Mouse (Mus musculus) lung, postnatal 0 days (tissue): ENCODE results near the gene Phospho1. TPM values are rescaled to one million over a fixed set of nuclear protein-coding genes. Genes with fewer than 3 reads are reported as not detected.

ENCODE experiments used
- ATAC-seq: fragments of 200-750 bp; cut with Nextera tagmentation; 2 replicates; pipeline ENCODE4 v1.8.0; 2017; ENCODE audit warnings: moderate library complexity
- DNase-seq: peaks from one replicate; pipeline ENCODE4 v3.0.0-alpha.2; 2016; ENCODE audit warnings: low spot score
- H3K27ac ChIP-seq: fragments of 300-500 bp; sonication (generic); 2 replicates; pipeline ENCODE4 v1.5.1; 2014; ENCODE audit warnings: antibody characterized with exemption, mild to moderate bottlenecking, low read length, mixed read lengths
- H3K27me3 ChIP-seq: fragments of 300-500 bp; sonication (generic); replicated peaks from 2 replicates; pipeline ENCODE4 v1.6.1; 2014; ENCODE audit warnings: low read length, mixed read lengths; ENCODE audit not compliant: insufficient read depth
- H3K36me3 ChIP-seq: fragments of 300-500 bp; sonication (generic); 2 replicates; pipeline ENCODE4 v1.6.1; 2014; ENCODE audit warnings: low read length, mixed read lengths; ENCODE audit not compliant: insufficient read depth
- H3K4me1 ChIP-seq: fragments of 300-500 bp; sonication (generic); 2 replicates; pipeline ENCODE4 v1.6.1; 2014; ENCODE audit warnings: antibody characterized with exemption, low read depth, low read length, mixed read lengths; ENCODE audit not compliant: insufficient read depth
- H3K4me2 ChIP-seq: fragments of 300-500 bp; sonication (generic); replicated peaks from 2 replicates; pipeline ENCODE4 v1.6.1; 2014; ENCODE audit warnings: low read depth, mild to moderate bottlenecking, low read length, moderate library complexity, mixed read lengths
- H3K4me3 ChIP-seq: fragments of 300-500 bp; sonication (generic); 2 replicates; pipeline ENCODE4 v1.5.1; 2014; ENCODE audit warnings: low read depth, low read length
- H3K9ac ChIP-seq: fragments of 300-500 bp; sonication (generic); replicated peaks from 2 replicates; pipeline ENCODE4 v1.6.1; 2014; ENCODE audit warnings: low read depth, mild to moderate bottlenecking
- H3K9me3 ChIP-seq: fragments of 300-500 bp; sonication (generic); 2 replicates; pipeline ENCODE4 v1.6.1; 2016; ENCODE audit warnings: low read length, mixed read lengths
- CTCF ChIP-seq: IDR thresholded peaks from 2 replicates; pipeline ENCODE4 v1.5.1; 2016; ENCODE audit warnings: antibody characterized with exemption, mild to moderate bottlenecking
- EP300 ChIP-seq: IDR thresholded peaks from 2 replicates; pipeline ENCODE4 v1.6.1; 2016; ENCODE audit warnings: antibody characterized with exemption, mild to moderate bottlenecking, control low read depth
- WGBS: fragments of 180-500 bp; shearing (Covaris S2); extraction: QIAGEN DNeasy Blood & Tissue Kit; methylation state at CpG from one replicate; pipeline ENCODE4 v1.1.7; 2014; 5-methylcytosine and 5-hydroxymethylcytosine counted together
- polyA plus RNA-seq: library from polyadenylated mRNA; unstranded; fragments of >200 nt; fragmentation: Nextera tagmentation; extraction: Ambion mirVana; gene quantifications from 2 replicates; pipeline ENCODE4 v1.2.1, GENCODE M21; 2015

The Phospho1 gene
- polyA plus RNA-seq, 1 experiment from 2014 or later, result 1.6 TPM

DNA sequence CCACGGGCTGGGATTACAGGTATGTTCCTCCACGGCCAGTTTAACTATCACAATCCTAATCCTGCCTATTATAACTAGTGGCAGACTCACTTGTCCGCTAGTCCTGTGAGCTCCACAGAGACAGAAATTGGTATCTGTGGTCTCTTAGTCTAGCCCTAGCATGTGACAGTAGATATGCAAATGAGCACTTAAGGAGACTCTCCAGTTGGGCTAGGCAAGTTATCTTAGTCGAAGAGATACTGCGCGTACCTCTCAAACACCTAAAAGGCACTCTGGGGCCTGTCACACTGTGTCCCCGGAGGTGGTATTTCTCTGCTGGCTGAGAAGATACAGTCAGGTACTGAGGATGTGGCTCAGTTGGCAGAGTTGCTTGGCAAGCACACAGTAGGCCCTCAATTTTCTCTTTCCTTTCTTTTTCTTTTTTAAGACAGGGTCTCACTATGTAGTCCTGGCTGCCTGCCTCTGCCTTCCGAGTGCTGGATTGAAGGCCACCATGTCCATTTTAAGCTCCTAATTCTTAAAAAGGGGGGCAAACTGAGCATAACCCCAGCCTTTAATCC lies 31.3 kb upstream of the Phospho1 start:
- ATAC-seq (no peak), DNase-seq (no peak)
- Histone ChIP-seq H3K27me3 (0 out of 2 replicates have a peak, but pooled peaks cover 5% of the 10 kb centered on the region), H3K27ac (no peak overlapping the region), H3K4me2 (no peak overlapping the region), H3K36me3 (no peaks in the 10 kb centered on the region), H3K9ac (no peak overlapping the region), H3K4me3 (no peak overlapping the region), H3K4me1 (peaks cover 8% of the 10 kb centered on the region; the same call in 1 of the 2 replicates), H3K9me3 (no peaks in the 10 kb centered on the region)
- TF ChIP-seq CTCF (no peak), EP300 (no peak)
- WGBS, result 90% methylated on average over 8 of the region's 8 CpGs

DNA sequence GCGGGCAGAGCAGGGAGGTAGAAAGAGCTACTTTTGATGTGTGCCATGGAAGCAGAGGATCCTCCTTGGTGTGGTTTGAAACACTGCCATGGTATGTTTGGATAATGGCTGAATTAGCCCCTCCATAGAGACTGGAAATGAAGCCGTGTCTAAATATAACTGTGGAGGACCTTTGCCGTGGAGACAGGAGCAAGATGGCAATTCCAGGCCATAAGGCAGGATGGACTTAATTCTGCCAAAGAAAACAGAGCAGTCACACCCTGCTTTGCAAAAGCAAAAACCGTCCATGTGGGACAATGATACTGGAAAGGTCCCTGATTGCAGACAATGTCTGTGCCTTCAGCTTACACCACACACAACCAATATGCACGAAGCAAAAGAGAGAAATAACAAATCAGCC lies 30.1 kb upstream of the Phospho1 start:
- no peak overlapping the region for H3K4me2 ChIP-seq
- ATAC-seq (no peak), DNase-seq (no peak)
- WGBS, result 50% methylated on average over 5 of the region's 5 CpGs
- no peaks in the 10 kb centered on the region for H3K9me3 ChIP-seq
- H3K27ac ChIP-seq, result no peak overlapping the region
- no peaks in the 10 kb centered on the region for H3K36me3 ChIP-seq
- 0 out of 2 replicates have a peak, but pooled peaks cover 5% of the 10 kb centered on the region for H3K27me3 ChIP-seq
- H3K4me3 ChIP-seq, result no peak overlapping the region
- H3K4me1 ChIP-seq, result peaks cover 8% of the 10 kb centered on the region; the same call in 1 of the 2 replicates
- TF ChIP-seq EP300, result no peak
- no peak for TF ChIP-seq CTCF
- H3K9ac ChIP-seq, result no peak overlapping the region

DNA sequence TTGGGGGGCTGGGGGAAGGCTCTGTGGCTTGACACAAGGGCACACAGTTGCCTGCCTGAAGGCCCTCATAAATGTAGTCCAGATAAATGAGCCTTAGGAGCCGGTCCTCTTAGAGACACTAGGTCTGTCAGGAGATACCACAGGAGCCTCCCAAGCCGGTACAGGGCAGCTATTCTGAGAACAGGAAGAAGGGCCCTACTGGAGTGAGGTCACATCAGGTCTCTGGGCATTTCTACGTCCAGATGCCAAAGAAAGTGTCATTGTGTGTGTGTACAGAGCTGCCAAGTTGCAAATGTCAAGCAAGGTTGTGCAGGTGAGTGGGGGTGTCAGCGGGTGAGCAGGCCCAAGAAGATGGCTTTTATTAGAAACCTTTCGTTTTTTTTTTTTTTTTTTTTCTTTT lies 28.7 kb upstream of the Phospho1 start:
- ATAC-seq (0 out of 2 replicates have a peak, but pooled peaks have one; percentile 25), DNase-seq (no peak)
- Histone ChIP-seq H3K4me2 (no peak overlapping the region), H3K9me3 (no peaks in the 10 kb centered on the region), H3K9ac (no peak overlapping the region), H3K4me1 (peaks cover 8% of the 10 kb centered on the region; the same call in 1 of the 2 replicates), H3K27me3 (0 out of 2 replicates have a peak, but pooled peaks cover 5% of the 10 kb centered on the region), H3K27ac (no peak overlapping the region), H3K4me3 (no peak overlapping the region), H3K36me3 (no peaks in the 10 kb centered on the region)
- WGBS, result 59% methylated on average over 5 of the region's 5 CpGs
- TF ChIP-seq CTCF (no peak), EP300 (no peak)

DNA sequence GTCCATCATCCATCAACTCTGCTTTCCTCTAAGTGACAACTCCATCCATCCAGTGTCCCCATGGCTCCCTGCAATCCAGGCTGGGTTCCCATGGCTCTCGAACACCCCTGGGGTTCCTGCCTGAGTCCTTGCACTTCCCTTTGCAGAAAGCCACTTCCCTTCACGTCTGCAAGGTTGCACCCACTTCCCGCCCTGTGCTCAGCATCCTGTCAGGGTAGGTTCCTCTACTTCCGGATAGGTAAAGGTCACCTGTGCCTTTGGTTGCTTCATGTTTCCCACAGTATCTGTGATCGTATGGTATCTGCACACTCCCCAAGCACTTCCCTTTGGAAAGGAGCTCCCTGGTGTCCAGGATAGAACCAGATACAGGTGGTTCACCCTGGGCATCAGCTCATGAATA lies 19.3 kb upstream of the Phospho1 start:
- Histone ChIP-seq H3K4me1 (no peaks in the 10 kb centered on the region), H3K27me3 (no peaks in the 10 kb centered on the region), H3K27ac (no peak overlapping the region), H3K4me3 (no peak overlapping the region), H3K4me2 (no peak overlapping the region), H3K9me3 (no peaks in the 10 kb centered on the region), H3K9ac (no peak overlapping the region), H3K36me3 (no peaks in the 10 kb centered on the region)
- WGBS, result 62% methylated on average over 5 of the region's 5 CpGs
- TF ChIP-seq EP300 (no peak), CTCF (no peak)
- ATAC-seq (no peak; the same call in 1 of the 2 replicates), DNase-seq (no peak)

DNA sequence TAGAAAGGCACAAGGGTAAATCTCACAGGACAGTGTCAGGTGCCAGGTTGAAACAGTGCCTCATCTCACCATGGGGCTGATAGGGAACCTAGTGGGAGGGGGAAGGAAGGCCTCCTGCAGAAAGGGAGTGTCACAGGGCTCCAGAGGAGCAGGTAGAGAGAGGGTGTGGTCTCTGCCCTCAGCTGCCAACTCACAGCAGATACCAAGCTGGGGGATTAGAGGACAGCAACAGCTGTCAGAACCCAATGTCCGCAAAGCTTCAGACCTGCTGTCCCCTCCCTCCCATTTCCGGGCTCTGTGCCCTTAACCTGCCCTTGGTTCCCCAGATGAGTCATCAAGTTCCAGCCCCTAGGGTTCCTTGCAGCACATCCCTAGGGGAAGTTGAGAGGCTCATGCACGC lies 18.8 kb upstream of the Phospho1 start:
- no peaks in the 10 kb centered on the region for H3K9me3 ChIP-seq
- no peak overlapping the region for H3K4me3 ChIP-seq
- DNase-seq (peak; percentile 34), ATAC-seq (peak; percentile 62)
- H3K27ac ChIP-seq, result no peak overlapping the region
- H3K4me2 ChIP-seq, result no peak overlapping the region
- TF ChIP-seq CTCF, result no peak
- no peak for TF ChIP-seq EP300
- H3K27me3 ChIP-seq, result no peaks in the 10 kb centered on the region
- H3K9ac ChIP-seq, result no peak overlapping the region
- no peaks in the 10 kb centered on the region for H3K36me3 ChIP-seq
- H3K4me1 ChIP-seq, result no peaks in the 10 kb centered on the region
- 26% methylated on average over 3 of the region's 3 CpGs for whole genome bisulfite sequencing

DNA sequence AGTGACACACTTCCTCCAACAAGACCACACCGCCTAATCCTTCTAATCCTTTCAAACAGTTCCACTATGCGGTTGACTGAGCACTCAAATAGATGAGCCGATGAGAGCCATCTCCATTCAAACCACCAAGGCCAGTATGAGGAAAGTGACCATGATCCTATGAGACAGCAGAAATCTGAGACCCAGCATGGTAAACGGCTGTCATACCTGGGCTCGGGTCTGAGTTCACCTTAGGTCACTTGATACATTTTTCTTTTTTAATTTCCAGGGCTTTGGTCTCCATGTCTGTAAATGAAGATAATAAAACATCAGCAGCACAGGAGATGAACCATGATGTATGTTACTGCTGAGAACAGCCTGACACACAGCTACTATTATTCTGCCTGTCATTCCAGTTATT lies 16.4 kb upstream of the Phospho1 start:
- Histone ChIP-seq H3K9ac (no peak overlapping the region), H3K27me3 (no peaks in the 10 kb centered on the region), H3K4me2 (no peak overlapping the region), H3K9me3 (no peaks in the 10 kb centered on the region), H3K4me3 (no peak overlapping the region), H3K27ac (no peak overlapping the region), H3K4me1 (no peaks in the 10 kb centered on the region), H3K36me3 (no peaks in the 10 kb centered on the region)
- no peak for DNase-seq
- WGBS, result 95% methylated on average over 5 of the region's 5 CpGs
- TF ChIP-seq EP300, result no peak
- TF ChIP-seq CTCF, result no peak
- no peak for ATAC-seq
